Mouse (Mus musculus): ENCODE results near the gene Rnf20. TPM values are rescaled to one million over a fixed set of nuclear protein-coding genes. Genes with fewer than 3 reads are reported as not detected.

Gene Rnf20
- polyA plus RNA-seq (2012; rRNA removed): 6.2 and 7.3 TPM in 2 replicates

GRCm38 (mm10) chr4:49631319-49632138 is at the start of gene Rnf20:
Gene Rnf20, plus strand, starts transcription at chr4:49632006.

GRCm38 (mm10) chr4:49597183-49598100 is 34.4 kb upstream of the Rnf20 start, which contains the start of gene Tmem246:
Gene Tmem246, minus strand, starts transcription at chr4:49597876.

DNA sequence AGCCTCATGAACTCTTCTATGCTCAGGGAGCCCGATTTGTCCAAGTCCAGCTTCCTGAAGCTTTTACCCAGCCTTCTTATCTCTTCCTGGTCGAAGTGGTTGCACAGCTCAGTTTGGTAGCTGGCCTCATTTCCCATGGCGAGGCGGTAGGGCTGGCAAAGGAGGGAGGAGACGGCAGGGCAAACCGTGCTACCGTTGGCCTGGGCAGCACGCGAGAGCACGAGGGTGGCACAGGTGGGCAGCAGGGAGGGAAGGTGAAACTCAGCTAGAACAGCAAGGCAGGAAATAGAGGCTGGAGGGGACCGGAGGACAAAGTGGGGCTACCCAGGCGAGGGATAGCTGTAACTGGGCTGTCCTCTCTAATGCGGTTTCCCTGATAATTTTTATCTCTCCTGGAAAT is 50.0 kb downstream of the Rnf20 start, which contains the start of gene Ppp3r2:
Ppp3r2 (minus strand) TSS at position 213 of the 400 bp plus-strand sequence.

Other genes with a start within 250 kb of the Rnf20 start
- not detected in 2 replicates for gene Acnat2, start 223.9 kb upstream of the Rnf20 start, polyA plus RNA-seq (2012; rRNA removed)
- 0.74 and 1.1 TPM in 2 replicates for gene Acnat1, start 158.1 kb upstream of the Rnf20 start, polyA plus RNA-seq (2012; rRNA removed)
- gene Baat, start 125.4 kb upstream of the Rnf20 start, polyA plus RNA-seq (2012; rRNA removed): not detected in 2 replicates
- gene Mrpl50, start 110.9 kb upstream of the Rnf20 start, polyA plus RNA-seq (2012; rRNA removed): 0.12 and 0.48 TPM in 2 replicates
- gene Zfp189, start 110.8 kb upstream of the Rnf20 start, polyA plus RNA-seq (2012; rRNA removed): 0.04 and 0.17 TPM in 2 replicates
- gene Aldob, start 82.5 kb upstream of the Rnf20 start, polyA plus RNA-seq (2012; rRNA removed): 1.9 and 2.4 TPM in 2 replicates
- gene Tmem246, start 34.1 kb upstream of the Rnf20 start, polyA plus RNA-seq (2012; rRNA removed): 66.6 and 119 TPM in 2 replicates
- gene Ppp3r2, start 50.0 kb downstream of the Rnf20 start, polyA plus RNA-seq (2012; rRNA removed): not detected in 2 replicates
- gene Grin3a, start 213.7 kb downstream of the Rnf20 start, polyA plus RNA-seq (2012; rRNA removed): 0.01 and 0.03 TPM in 2 replicates